Mouse (Mus musculus) cerebellum, adult 8-10 months (tissue): ENCODE measurements at regions not wholly inside any gene's neighbourhood (a gene's known extent, or its start where the extent isn't known, plus 50 kb on each side); places are given as distances from the start of the nearest gene placed in this dataset.
A peak's percentile ranks its signal among the peaks of the same experiment; 100 is the strongest.
"Not testable (repeated sequence)": the region's sequence is repeated elsewhere in the genome, so short reads cannot be mapped to it uniquely, and the experiment has no call there.

ENCODE experiments used
- DNase-seq: peaks from one replicate; pipeline ENCODE4 v3.0.0; 2022

GRCm38 (mm10) chr5:4355609-4356224, 163.6 kb downstream of the Mterf1b start:
- no peak for DNase-seq

GRCm38 (mm10) chr5:4356555-4357273, 164.5 kb downstream of the Mterf1b start:
- not testable (repeated sequence) for DNase-seq

- not testable (repeated sequence) for DNase-seq
Measured at GRCm38 (mm10) chr5:4361547-4361946, 169.4 kb downstream of the Mterf1b start.

GRCm38 (mm10) chr5:4384719-4385118, 192.6 kb downstream of the Mterf1b start:
- not testable (repeated sequence) for DNase-seq

- no peak for DNase-seq
Measured at GRCm38 (mm10) chr5:4391083-4391482, 198.9 kb downstream of the Mterf1b start.

GRCm38 (mm10) chr5:4394353-4395052, 202.3 kb downstream of the Mterf1b start:
- not testable (repeated sequence) for DNase-seq

GRCm38 (mm10) chr5:4398087-4398486, 205.9 kb downstream of the Mterf1b start:
- DNase-seq: no peak

GRCm38 (mm10) chr5:4417761-4418160, 225.6 kb downstream of the Mterf1b start:
- DNase-seq: peak; percentile 20
